Mouse (Mus musculus) left cerebral cortex, adult 9 months (tissue): Measurements from ENCODE around the gene Thrb.
A peak's percentile ranks its signal among the peaks of the same experiment; 100 is the strongest.

ENCODE experiments used
- DNase-seq, 2 experiments: peaks; one replicate each; pipeline ENCODE4 v3.0.0; 2022; ENCODE audit warnings: low spot score in 2 of 2

Thrb gene

GRCm38 (mm10) chr14:17784207-17784806, 124.2 kb downstream of the Thrb start:
- DNase-seq, result no peak

- DNase-seq, result no peak
These were observed 125.3 kb downstream of the Thrb start for GRCm38 (mm10) chr14:17785370-17785769.

- DNase-seq, result no peak
These were observed 126.2 kb downstream of the Thrb start for GRCm38 (mm10) chr14:17786249-17786648.

GRCm38 (mm10) chr14:17803934-17804602, 144.0 kb downstream of the Thrb start:
- DNase-seq, result no peak

- no peak for DNase-seq
These were observed 151.0 kb downstream of the Thrb start for GRCm38 (mm10) chr14:17811051-17811450.

GRCm38 (mm10) chr14:17812414-17812813, 152.4 kb downstream of the Thrb start:
- DNase-seq, result no peak

- no peak for DNase-seq
These were observed 155.0 kb downstream of the Thrb start for GRCm38 (mm10) chr14:17815103-17815502.

- peak; percentile 48 to 75 for DNase-seq
These were observed 158.0 kb downstream of the Thrb start for GRCm38 (mm10) chr14:17818086-17818485.

GRCm38 (mm10) chr14:17822754-17823153, 162.7 kb downstream of the Thrb start:
- DNase-seq, result no peak

GRCm38 (mm10) chr14:17827401-17827800, 167.3 kb downstream of the Thrb start:
- DNase-seq, result no peak

GRCm38 (mm10) chr14:17835738-17836137, 175.7 kb downstream of the Thrb start:
- DNase-seq, result no peak

GRCm38 (mm10) chr14:17836766-17837165, 176.7 kb downstream of the Thrb start:
- DNase-seq, result no peak

GRCm38 (mm10) chr14:17845003-17845697, 185.1 kb downstream of the Thrb start:
- DNase-seq, result no peak

- no peak for DNase-seq
These were observed 185.8 kb downstream of the Thrb start for GRCm38 (mm10) chr14:17845871-17846270.

- DNase-seq, result no peak
These were observed 186.6 kb downstream of the Thrb start for GRCm38 (mm10) chr14:17846700-17847099.

GRCm38 (mm10) chr14:17847211-17847610, 187.2 kb downstream of the Thrb start:
- DNase-seq, result no peak

GRCm38 (mm10) chr14:17850355-17850754, 190.3 kb downstream of the Thrb start:
- DNase-seq, result no peak

GRCm38 (mm10) chr14:17852236-17852635, 192.2 kb downstream of the Thrb start:
- no peak for DNase-seq

- DNase-seq, result no peak
These were observed 199.8 kb downstream of the Thrb start for GRCm38 (mm10) chr14:17859790-17860385.

- DNase-seq, result no peak
These were observed 202.6 kb downstream of the Thrb start for GRCm38 (mm10) chr14:17862651-17863050.

GRCm38 (mm10) chr14:17863701-17864320, 203.8 kb downstream of the Thrb start:
- peak in 1 of 2 experiments; percentile 40 for DNase-seq

- no peak for DNase-seq
These were observed 208.3 kb downstream of the Thrb start for GRCm38 (mm10) chr14:17868326-17868725.
